Mouse (Mus musculus): Measurements from ENCODE around the gene Efr3b.
A peak's percentile ranks its signal among the peaks of the same experiment; 100 is the strongest.
"Not testable (repeated sequence)": the region's sequence is repeated elsewhere in the genome, so short reads cannot be mapped to it uniquely, and the experiment has no call there.

Gene Efr3b

GRCm38 (mm10) chr12:3982257-3982656 is 56.5 kb downstream of the Efr3b start:
- DNase-seq (ENCODE audit: low spot score in 2 of 2), result peak; percentile 72 to 81

GRCm38 (mm10) chr12:3981350-3982131 is 57.2 kb downstream of the Efr3b start:
- peak; percentile 87 to 90 for DNase-seq (ENCODE audit: low spot score in 2 of 2)

- peak in 1 of 2 experiments; percentile 24 for DNase-seq (ENCODE audit: low spot score in 2 of 2)
These were observed 57.7 kb downstream of the Efr3b start for GRCm38 (mm10) chr12:3980991-3981349.

GRCm38 (mm10) chr12:3973169-3973568 is 65.5 kb downstream of the Efr3b start:
- not testable (repeated sequence) for DNase-seq (ENCODE audit: low spot score in 2 of 2)

GRCm38 (mm10) chr12:3968380-3968779 is 70.3 kb downstream of the Efr3b start:
- no peak for DNase-seq (ENCODE audit: low spot score in 2 of 2)

- no peak for DNase-seq (ENCODE audit: low spot score in 2 of 2)
These were observed 71.5 kb downstream of the Efr3b start for GRCm38 (mm10) chr12:3967196-3967595.

GRCm38 (mm10) chr12:3960553-3960952 is 78.2 kb downstream of the Efr3b start:
- DNase-seq (ENCODE audit: low spot score in 2 of 2), result peak in 1 of 2 experiments; percentile 54

GRCm38 (mm10) chr12:3959791-3960543 is 78.7 kb downstream of the Efr3b start:
- peak; percentile 93 to 95 for DNase-seq (ENCODE audit: low spot score in 2 of 2)

GRCm38 (mm10) chr12:3956351-3956750 is 82.4 kb downstream of the Efr3b start:
- no peak for DNase-seq (ENCODE audit: low spot score in 2 of 2)

- DNase-seq (ENCODE audit: low spot score in 2 of 2), result no peak
These were observed 83.3 kb downstream of the Efr3b start for GRCm38 (mm10) chr12:3955371-3955770.

GRCm38 (mm10) chr12:3954651-3955050 is 84.1 kb downstream of the Efr3b start, which contains the start of gene Pomc:
TSS of gene Pomc (plus strand) at chr12:3954951.
- no peak for DNase-seq (ENCODE audit: low spot score in 2 of 2)

- no peak for DNase-seq (ENCODE audit: low spot score in 2 of 2)
These were observed 91.2 kb downstream of the Efr3b start for GRCm38 (mm10) chr12:3947503-3947902.

- DNase-seq (ENCODE audit: low spot score in 2 of 2), result no peak
These were observed 94.2 kb downstream of the Efr3b start for GRCm38 (mm10) chr12:3944454-3945073.

- DNase-seq (ENCODE audit: low spot score in 2 of 2), result no peak
These were observed 96.7 kb downstream of the Efr3b start for GRCm38 (mm10) chr12:3942026-3942425.

- peak; percentile 68 to 83 for DNase-seq (ENCODE audit: low spot score in 2 of 2)
These were observed 108.4 kb downstream of the Efr3b start for GRCm38 (mm10) chr12:3930090-3930865.

- peak in 1 of 2 experiments; percentile 62 for DNase-seq (ENCODE audit: low spot score in 2 of 2)
These were observed 109.9 kb downstream of the Efr3b start for GRCm38 (mm10) chr12:3928841-3929240.

GRCm38 (mm10) chr12:3926127-3926526 is 112.6 kb downstream of the Efr3b start:
- peak in 1 of 2 experiments; percentile 74 for DNase-seq (ENCODE audit: low spot score in 2 of 2)

- DNase-seq (ENCODE audit: low spot score in 2 of 2), result peak in 1 of 2 experiments; percentile 18
These were observed 119.3 kb downstream of the Efr3b start for GRCm38 (mm10) chr12:3919423-3919822.

GRCm38 (mm10) chr12:3918577-3918976 is 120.1 kb downstream of the Efr3b start:
- DNase-seq (ENCODE audit: low spot score in 2 of 2), result peak in 1 of 2 experiments; percentile 21

- peak in 1 of 2 experiments; percentile 56 for DNase-seq (ENCODE audit: low spot score in 2 of 2)
These were observed 120.9 kb downstream of the Efr3b start for GRCm38 (mm10) chr12:3917668-3918341.

GRCm38 (mm10) chr12:3915852-3916251 is 122.9 kb downstream of the Efr3b start:
- DNase-seq (ENCODE audit: low spot score in 2 of 2), result no peak
